Mouse (Mus musculus): Measurements from ENCODE around the gene Qrsl1. TPM values are rescaled to one million over a fixed set of nuclear protein-coding genes. Genes with fewer than 3 reads are reported as not detected.
"Not testable (repeated sequence)": the region's sequence is repeated elsewhere in the genome, so short reads cannot be mapped to it uniquely, and the experiment has no call there.

Qrsl1 gene
- 29.9 and 30.8 TPM in 2 replicates for polyA plus RNA-seq (2015; fragmentation: Nextera tagmentation; extraction: Ambion mirVana)

GRCm38 (mm10) chr10:43901578-43902194, at the start of gene Qrsl1, which contains the start of gene Rtn4ip1:
Gene Qrsl1, minus strand, starts transcription at chr10:43901745.
Gene Rtn4ip1, plus strand, starts transcription at chr10:43901807.
- no peaks in the 10 kb centered on the region for H3K36me3 ChIP-seq (ENCODE audit: control insufficient read depth, insufficient read depth)
- peaks cover 6% of the 10 kb centered on the region for H3K4me1 ChIP-seq (ENCODE audit: control insufficient read depth, insufficient read depth, low read length)
- ATAC-seq (replicated peaks; ENCODE audit: extremely low read depth, insufficient read depth, low FRiP score), result peak; percentile 98
- no peaks in the 10 kb centered on the region for H3K27me3 ChIP-seq (ENCODE audit: control insufficient read depth, insufficient read depth, low read length)
- H3K27ac ChIP-seq (ENCODE audit: low read length), result peak within 1 kb of the TSS; percentile 90
- H3K9ac ChIP-seq (ENCODE audit: low read length), result peak within 1 kb of the TSS; percentile 87
- WGBS, result under 1% methylated on average over 40 of the region's 40 CpGs
- H3K4me2 ChIP-seq (ENCODE audit: low read depth, low read length), result peak within 1 kb of the TSS; percentile 79
- H3K4me3 ChIP-seq (ENCODE audit: low read length), result peak within 1 kb of the TSS; percentile 90
- no peaks in the 10 kb centered on the region for H3K9me3 ChIP-seq (replicated peaks; ENCODE audit: control insufficient read depth, low read length)

- Histone ChIP-seq H3K9me3 (replicated peaks; ENCODE audit: control insufficient read depth, low read length) (no peaks in the 10 kb centered on the region), H3K27ac (ENCODE audit: low read length) (no peak overlapping the region), H3K4me2 (ENCODE audit: low read depth, low read length) (no peak overlapping the region), H3K36me3 (ENCODE audit: control insufficient read depth, insufficient read depth) (peaks cover 6% of the 10 kb centered on the region), H3K27me3 (ENCODE audit: control insufficient read depth, insufficient read depth, low read length) (no peaks in the 10 kb centered on the region), H3K4me3 (ENCODE audit: low read length) (no peak overlapping the region), H3K9ac (ENCODE audit: low read length) (no peak overlapping the region), H3K4me1 (ENCODE audit: control insufficient read depth, insufficient read depth, low read length) (no peaks in the 10 kb centered on the region; the same call in 1 of the 2 replicates)
- ATAC-seq (replicated peaks; ENCODE audit: extremely low read depth, insufficient read depth, low FRiP score), result no peak
- 69% methylated on average over 4 of the region's 4 CpGs for WGBS
Measured at GRCm38 (mm10) chr10:43945435-43945834, 43.9 kb upstream of the Qrsl1 start.

GRCm38 (mm10) chr10:43943736-43944135, 42.2 kb upstream of the Qrsl1 start:
- Histone ChIP-seq H3K27ac (ENCODE audit: low read length) (no peak overlapping the region), H3K36me3 (ENCODE audit: control insufficient read depth, insufficient read depth) (peaks cover 6% of the 10 kb centered on the region), H3K4me1 (ENCODE audit: control insufficient read depth, insufficient read depth, low read length) (no peaks in the 10 kb centered on the region; the same call in 1 of the 2 replicates), H3K27me3 (ENCODE audit: control insufficient read depth, insufficient read depth, low read length) (no peaks in the 10 kb centered on the region), H3K9me3 (replicated peaks; ENCODE audit: control insufficient read depth, low read length) (no peaks in the 10 kb centered on the region), H3K4me2 (ENCODE audit: low read depth, low read length) (no peak overlapping the region), H3K9ac (ENCODE audit: low read length) (no peak overlapping the region), H3K4me3 (ENCODE audit: low read length) (no peak overlapping the region)
- WGBS, result 60% methylated on average over 4 of the region's 4 CpGs
- no peak for ATAC-seq (replicated peaks; ENCODE audit: extremely low read depth, insufficient read depth, low FRiP score)

GRCm38 (mm10) chr10:43939136-43939662, 37.7 kb upstream of the Qrsl1 start:
- H3K4me1 ChIP-seq (ENCODE audit: control insufficient read depth, insufficient read depth, low read length), result no peaks in the 10 kb centered on the region; the same call in 1 of the 2 replicates
- no peaks in the 10 kb centered on the region for H3K27me3 ChIP-seq (ENCODE audit: control insufficient read depth, insufficient read depth, low read length)
- H3K27ac ChIP-seq (ENCODE audit: low read length), result no peak overlapping the region
- H3K4me2 ChIP-seq (ENCODE audit: low read depth, low read length), result no peak overlapping the region
- 79% methylated on average over 6 of the region's 6 CpGs for WGBS
- H3K9me3 ChIP-seq (replicated peaks; ENCODE audit: control insufficient read depth, low read length), result no peaks in the 10 kb centered on the region
- no peak overlapping the region for H3K9ac ChIP-seq (ENCODE audit: low read length)
- H3K4me3 ChIP-seq (ENCODE audit: low read length), result no peak overlapping the region
- no peak for ATAC-seq (replicated peaks; ENCODE audit: extremely low read depth, insufficient read depth, low FRiP score)
- H3K36me3 ChIP-seq (ENCODE audit: control insufficient read depth, insufficient read depth), result no peaks in the 10 kb centered on the region; the same call in 1 of the 2 replicates

GRCm38 (mm10) chr10:43928596-43928995, 27.1 kb upstream of the Qrsl1 start:
- WGBS, result 65% methylated on average over 5 of the region's 5 CpGs
- H3K9me3 ChIP-seq (replicated peaks; ENCODE audit: control insufficient read depth, low read length), result no peaks in the 10 kb centered on the region
- H3K27me3 ChIP-seq (ENCODE audit: control insufficient read depth, insufficient read depth, low read length), result no peaks in the 10 kb centered on the region

GRCm38 (mm10) chr10:43927736-43928135, 26.2 kb upstream of the Qrsl1 start:
- Histone ChIP-seq H3K27ac (ENCODE audit: low read length) (no peak overlapping the region), H3K9ac (ENCODE audit: low read length) (no peak overlapping the region), H3K4me1 (ENCODE audit: control insufficient read depth, insufficient read depth, low read length) (no peaks in the 10 kb centered on the region; the same call in 1 of the 2 replicates), H3K9me3 (replicated peaks; ENCODE audit: control insufficient read depth, low read length) (no peaks in the 10 kb centered on the region), H3K36me3 (ENCODE audit: control insufficient read depth, insufficient read depth) (no peaks in the 10 kb centered on the region; the same call in 1 of the 2 replicates), H3K4me2 (ENCODE audit: low read depth, low read length) (no peak overlapping the region), H3K27me3 (ENCODE audit: control insufficient read depth, insufficient read depth, low read length) (no peaks in the 10 kb centered on the region), H3K4me3 (ENCODE audit: low read length) (no peak overlapping the region)
- ATAC-seq (replicated peaks; ENCODE audit: extremely low read depth, insufficient read depth, low FRiP score), result no peak
- WGBS, result 76% methylated on average over 8 of the region's 8 CpGs

More at GRCm38 (mm10) chr10:43928596-43928995, 27.1 kb upstream of the Qrsl1 start:
- no peaks in the 10 kb centered on the region; the same call in 1 of the 2 replicates for H3K4me1 ChIP-seq (ENCODE audit: control insufficient read depth, insufficient read depth, low read length)
- no peak overlapping the region for H3K4me3 ChIP-seq (ENCODE audit: low read length)
- ATAC-seq (replicated peaks; ENCODE audit: extremely low read depth, insufficient read depth, low FRiP score), result no peak
- no peak overlapping the region for H3K27ac ChIP-seq (ENCODE audit: low read length)
- no peak overlapping the region for H3K4me2 ChIP-seq (ENCODE audit: low read depth, low read length)
- H3K36me3 ChIP-seq (ENCODE audit: control insufficient read depth, insufficient read depth), result no peaks in the 10 kb centered on the region
- H3K9ac ChIP-seq (ENCODE audit: low read length), result no peak overlapping the region

- H3K4me2 ChIP-seq (ENCODE audit: low read depth, low read length); H3K9me3 ChIP-seq (replicated peaks; ENCODE audit: control insufficient read depth, low read length); H3K27ac ChIP-seq (ENCODE audit: low read length); H3K36me3 ChIP-seq (ENCODE audit: control insufficient read depth, insufficient read depth); H3K27me3 ChIP-seq (ENCODE audit: control insufficient read depth, insufficient read depth, low read length); ATAC-seq (replicated peaks; ENCODE audit: extremely low read depth, insufficient read depth, low FRiP score); H3K4me1 ChIP-seq (ENCODE audit: control insufficient read depth, insufficient read depth, low read length); H3K4me3 ChIP-seq (ENCODE audit: low read length); H3K9ac ChIP-seq (ENCODE audit: low read length): not testable (repeated sequence)
- 87% methylated on average over 9 of the region's 9 CpGs for WGBS
Measured at GRCm38 (mm10) chr10:43925776-43926175, 24.2 kb upstream of the Qrsl1 start.

GRCm38 (mm10) chr10:43923096-43923495, 21.6 kb upstream of the Qrsl1 start:
- no peaks in the 10 kb centered on the region; the same call in 1 of the 2 replicates for H3K36me3 ChIP-seq (ENCODE audit: control insufficient read depth, insufficient read depth)
- ATAC-seq (replicated peaks; ENCODE audit: extremely low read depth, insufficient read depth, low FRiP score), result no peak
- H3K4me1 ChIP-seq (ENCODE audit: control insufficient read depth, insufficient read depth, low read length), result no peaks in the 10 kb centered on the region; the same call in 1 of the 2 replicates

More at GRCm38 (mm10) chr10:43923096-43923495, 21.6 kb upstream of the Qrsl1 start:
- Histone ChIP-seq H3K9me3 (replicated peaks; ENCODE audit: control insufficient read depth, low read length) (no peaks in the 10 kb centered on the region), H3K9ac (ENCODE audit: low read length) (no peak overlapping the region), H3K27ac (ENCODE audit: low read length) (no peak overlapping the region), H3K4me3 (ENCODE audit: low read length) (no peak overlapping the region), H3K27me3 (ENCODE audit: control insufficient read depth, insufficient read depth, low read length) (no peaks in the 10 kb centered on the region), H3K4me2 (ENCODE audit: low read depth, low read length) (no peak overlapping the region)
- WGBS, result 93% methylated on average over 3 of the region's 3 CpGs
